Mouse (Mus musculus) layer of hippocampus, postnatal 36 days (tissue): Measurements from ENCODE around the gene Usp17la. TPM values are rescaled to one million over a fixed set of nuclear protein-coding genes. Genes with fewer than 3 reads are reported as not detected.
"Not testable (repeated sequence)": the region's sequence is repeated elsewhere in the genome, so short reads cannot be mapped to it uniquely, and the experiment has no call there.

Experiments
- DNase-seq, 2 experiments: peaks; one replicate each; pipeline ENCODE4 v3.0.0; 2022
- total RNA-seq, 2 experiments: library from RNA; stranded (reverse); gene quantifications; 2 replicates each; pipeline ENCODE4 v1.2.3; 2021

The Usp17la gene
- not detected for total RNA-seq

- not testable (repeated sequence) for DNase-seq
These were observed at the start of gene Usp17la for GRCm38 (mm10) chr7:104856709-104857108. Usp17la (plus strand) TSS chr7:104857009.

- DNase-seq, result not testable (repeated sequence)
These were observed 46.5 kb upstream of the Usp17la start for GRCm38 (mm10) chr7:104810335-104810734.

GRCm38 (mm10) chr7:104842503-104842902 lies 14.3 kb upstream of the Usp17la start, which contains the start of gene Usp17lb:
Usp17lb (minus strand) TSS chr7:104842603.
- DNase-seq, result no peak

GRCm38 (mm10) chr7:104843731-104844287 lies 13.0 kb upstream of the Usp17la start:
- no peak for DNase-seq

- DNase-seq, result not testable (repeated sequence)
These were observed 5.3 kb upstream of the Usp17la start for GRCm38 (mm10) chr7:104851546-104851945.

- DNase-seq, result no peak
These were observed 1.5 kb upstream of the Usp17la start for GRCm38 (mm10) chr7:104855248-104855750.

GRCm38 (mm10) chr7:104857683-104858082 lies 874 bp downstream of the Usp17la start:
- no peak for DNase-seq

GRCm38 (mm10) chr7:104861381-104861780 lies 4.6 kb downstream of the Usp17la start:
- DNase-seq, result no peak

GRCm38 (mm10) chr7:104877731-104878130 lies 20.9 kb downstream of the Usp17la start, which contains the start of gene Olfr665:
Olfr665 (plus strand) TSS chr7:104878031.
- no peak for DNase-seq

GRCm38 (mm10) chr7:104895852-104896251 lies 39.0 kb downstream of the Usp17la start, which contains the start of gene Olfr666:
Olfr666 (minus strand) TSS chr7:104895952.
- DNase-seq, result no peak

Other genes starting within 250 kb of the Usp17la start
- gene Olfr656, start 243.1 kb upstream of the Usp17la start, total RNA-seq, result not detected
- not detected for gene Olfr657, start 232.2 kb upstream of the Usp17la start, total RNA-seq
- gene Olfr658, start 209.7 kb upstream of the Usp17la start, total RNA-seq, result not detected
- gene Olfr659, start 190.3 kb upstream of the Usp17la start, total RNA-seq, result not detected
- not detected for gene Olfr661, start 170.5 kb upstream of the Usp17la start, total RNA-seq
- gene Usp17le, start 79.5 kb upstream of the Usp17la start, total RNA-seq, result not detected
- not detected for gene Usp17lb, start 14.4 kb upstream of the Usp17la start, total RNA-seq
- gene Olfr665, start 21.0 kb downstream of the Usp17la start, total RNA-seq, result not detected
- gene Olfr666, start 38.9 kb downstream of the Usp17la start, total RNA-seq, result not detected
- not detected for gene Olfr667, start 64.5 kb downstream of the Usp17la start, total RNA-seq
- not detected for gene Olfr668, start 71.0 kb downstream of the Usp17la start, total RNA-seq
- gene Olfr669, start 77.2 kb downstream of the Usp17la start, total RNA-seq, result not detected
- not detected for gene Olfr670, start 105.6 kb downstream of the Usp17la start, total RNA-seq
- not detected for gene Olfr671, start 122.1 kb downstream of the Usp17la start, total RNA-seq
- not detected for gene Olfr672, start 145.0 kb downstream of the Usp17la start, total RNA-seq
- not detected for gene Olfr675, start 171.5 kb downstream of the Usp17la start, total RNA-seq
- gene Olfr676, start 175.7 kb downstream of the Usp17la start, total RNA-seq, result not detected
- gene Olfr677, start 194.4 kb downstream of the Usp17la start, total RNA-seq, result not detected
- not detected for gene Olfr678, start 207.5 kb downstream of the Usp17la start, total RNA-seq
- gene Olfr679, start 224.2 kb downstream of the Usp17la start, total RNA-seq, result not detected
- gene Olfr680-ps1, start 235.8 kb downstream of the Usp17la start, total RNA-seq, result not detected